Mouse (Mus musculus): Measurements from ENCODE around the gene Dhx15.
A peak's percentile ranks its signal among the peaks of the same experiment; 100 is the strongest.

Dhx15 gene

GRCm38 (mm10) chr5:52138819-52139218 is 51.5 kb downstream of the Dhx15 start:
- no peak for DNase-seq

- peak; percentile 11 for DNase-seq
Observed at GRCm38 (mm10) chr5:52138134-52138533, 52.2 kb downstream of the Dhx15 start.

GRCm38 (mm10) chr5:52135460-52136141 is 54.7 kb downstream of the Dhx15 start:
- DNase-seq = peak; percentile 28

GRCm38 (mm10) chr5:52132840-52133239 is 57.5 kb downstream of the Dhx15 start:
- no peak for DNase-seq

GRCm38 (mm10) chr5:52132092-52132491 is 58.2 kb downstream of the Dhx15 start:
- peak; percentile 26 for DNase-seq

- no peak for DNase-seq
Observed at GRCm38 (mm10) chr5:52131389-52131788, 58.9 kb downstream of the Dhx15 start.

- peak; percentile 20 for DNase-seq
Observed at GRCm38 (mm10) chr5:52130496-52130895, 59.8 kb downstream of the Dhx15 start.

- DNase-seq = no peak
Observed at GRCm38 (mm10) chr5:52126263-52126662, 64.1 kb downstream of the Dhx15 start.

GRCm38 (mm10) chr5:52125854-52126253 is 64.5 kb downstream of the Dhx15 start:
- DNase-seq = no peak

- DNase-seq = no peak
Observed at GRCm38 (mm10) chr5:52122146-52122545, 68.2 kb downstream of the Dhx15 start.

GRCm38 (mm10) chr5:52119822-52120221 is 70.5 kb downstream of the Dhx15 start:
- no peak for DNase-seq

- no peak for DNase-seq
Observed at GRCm38 (mm10) chr5:52119192-52119591, 71.1 kb downstream of the Dhx15 start.

- DNase-seq = no peak
Observed at GRCm38 (mm10) chr5:52117829-52118228, 72.5 kb downstream of the Dhx15 start.

GRCm38 (mm10) chr5:52116404-52116803 is 73.9 kb downstream of the Dhx15 start:
- peak; percentile 6 for DNase-seq

- peak; percentile 47 for DNase-seq
Observed at GRCm38 (mm10) chr5:52115821-52116317, 74.4 kb downstream of the Dhx15 start.

GRCm38 (mm10) chr5:52114751-52115451 is 75.4 kb downstream of the Dhx15 start:
- peak; percentile 13 for DNase-seq

GRCm38 (mm10) chr5:52113851-52114731 is 76.2 kb downstream of the Dhx15 start:
- DNase-seq = peak; percentile 8

- DNase-seq = peak; percentile 5
Observed at GRCm38 (mm10) chr5:52112953-52113841, 77.1 kb downstream of the Dhx15 start.

GRCm38 (mm10) chr5:52112191-52112760 is 78.0 kb downstream of the Dhx15 start:
- DNase-seq = no peak

GRCm38 (mm10) chr5:52110808-52111663 is 79.3 kb downstream of the Dhx15 start:
- no peak for DNase-seq

All from kidney, adult 9 months (tissue).